Mouse (Mus musculus) testis, postnatal 10 days (tissue): ENCODE results near the gene Tsr2.
A peak's percentile ranks its signal among the peaks of the same experiment; 100 is the strongest.

Source experiments
- DNase-seq: peaks from one replicate; pipeline ENCODE4 v3.0.0; 2021; ENCODE audit warnings: low spot score

The Tsr2 gene

DNA sequence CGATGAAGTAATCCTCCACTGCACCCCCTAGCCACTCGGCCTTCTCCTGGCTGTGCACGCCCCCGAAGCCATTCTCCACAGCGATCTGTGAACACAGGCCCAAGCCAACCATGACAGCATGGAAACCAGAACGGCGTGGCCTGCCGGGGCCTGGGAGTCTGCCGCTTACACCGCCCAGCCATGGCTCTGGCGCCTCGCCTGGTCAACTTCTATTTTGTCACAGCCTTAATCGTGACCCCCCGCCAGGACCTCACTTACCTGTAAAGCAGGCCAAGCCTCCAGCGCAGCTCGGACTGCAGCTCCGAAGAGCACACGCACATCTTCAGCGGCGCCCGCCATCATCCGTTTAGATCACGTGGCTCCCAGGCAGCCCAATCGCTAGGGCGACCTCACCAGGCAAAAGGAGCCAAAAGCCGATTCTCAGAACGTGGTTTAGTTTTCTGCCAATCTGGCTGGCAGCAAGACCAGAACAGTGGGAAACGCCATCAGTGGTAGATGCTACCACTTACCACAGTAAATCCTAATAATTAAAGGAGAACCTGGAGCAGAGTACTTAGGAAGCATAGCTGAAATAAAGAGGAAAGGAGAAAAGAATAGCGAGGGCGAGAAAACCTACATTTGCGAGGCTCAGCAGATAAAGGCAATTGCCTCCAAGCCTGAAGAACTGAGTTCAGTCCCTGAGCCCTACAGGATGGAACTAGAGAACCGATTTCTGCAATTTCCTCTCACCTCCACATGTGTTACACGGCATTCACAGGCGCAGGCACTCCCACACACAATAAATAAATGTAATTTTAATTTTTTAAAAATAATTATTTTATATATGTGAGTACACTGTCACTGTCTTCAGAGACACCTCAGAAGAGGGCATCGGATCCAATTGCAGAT lies at the start of gene Tsr2:
Tsr2 (minus strand) TSS at position 373 of the 888 bp plus-strand sequence.
- peak; percentile 76 for DNase-seq

DNA sequence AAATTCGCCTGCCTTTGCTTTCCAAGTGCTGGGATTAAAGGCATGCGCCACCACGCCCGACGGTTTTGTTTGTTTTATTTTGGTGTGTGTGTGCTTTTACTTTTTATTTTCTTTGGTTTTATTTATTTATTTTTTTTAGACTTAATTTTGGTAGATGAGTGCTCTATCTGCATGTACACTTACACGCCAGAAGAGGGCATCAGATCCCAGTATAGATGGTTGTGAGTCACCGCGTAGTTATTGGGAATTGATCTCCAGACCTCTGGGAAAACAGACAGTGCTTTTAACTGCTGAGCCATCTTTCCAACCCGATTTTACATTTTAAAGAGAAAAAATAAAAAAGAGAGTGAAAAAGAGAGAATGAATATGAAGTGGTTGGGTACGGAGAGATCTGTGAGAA lies 36.4 kb upstream of the Tsr2 start:
- DNase-seq, result no peak

DNA sequence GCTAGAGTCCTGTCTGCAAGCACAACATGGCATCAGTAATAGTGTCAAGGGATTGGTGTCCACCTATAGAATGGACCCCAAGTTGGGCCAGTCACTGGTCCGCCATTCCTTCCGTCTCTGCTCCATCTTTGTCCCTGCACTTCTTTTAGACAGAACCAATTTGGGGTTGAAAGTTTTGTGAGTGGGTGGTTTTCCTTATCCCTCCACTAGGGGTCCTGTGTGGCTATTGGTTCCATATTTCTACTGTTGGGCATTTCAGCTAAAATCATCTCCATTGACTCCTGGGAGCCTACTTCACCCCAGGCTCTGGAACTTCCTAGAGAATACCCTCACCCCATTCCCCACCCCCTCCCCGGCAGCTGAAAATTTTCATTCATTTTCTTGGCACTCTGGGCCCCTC lies 34.1 kb upstream of the Tsr2 start:
- DNase-seq, result no peak

DNA sequence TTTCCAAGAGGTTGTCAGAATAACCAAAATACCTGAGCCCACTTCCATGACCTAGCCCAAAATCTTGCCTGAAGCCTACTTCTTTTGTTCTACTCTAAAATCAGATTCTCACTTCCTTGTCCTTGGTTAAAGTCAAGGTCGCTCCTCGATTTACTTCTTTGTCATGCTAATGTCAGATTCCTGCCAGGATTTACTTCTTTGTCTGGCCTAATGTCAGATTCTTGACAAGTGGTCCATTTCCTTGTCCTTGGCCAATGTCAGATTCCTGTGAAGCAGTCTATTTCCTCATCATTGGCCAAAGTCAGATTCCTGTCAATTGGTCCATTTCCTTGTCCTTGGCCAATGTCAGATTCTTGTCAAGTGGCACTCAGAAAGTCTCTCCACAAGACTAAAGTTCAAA lies 27.6 kb upstream of the Tsr2 start:
- no peak for DNase-seq

DNA sequence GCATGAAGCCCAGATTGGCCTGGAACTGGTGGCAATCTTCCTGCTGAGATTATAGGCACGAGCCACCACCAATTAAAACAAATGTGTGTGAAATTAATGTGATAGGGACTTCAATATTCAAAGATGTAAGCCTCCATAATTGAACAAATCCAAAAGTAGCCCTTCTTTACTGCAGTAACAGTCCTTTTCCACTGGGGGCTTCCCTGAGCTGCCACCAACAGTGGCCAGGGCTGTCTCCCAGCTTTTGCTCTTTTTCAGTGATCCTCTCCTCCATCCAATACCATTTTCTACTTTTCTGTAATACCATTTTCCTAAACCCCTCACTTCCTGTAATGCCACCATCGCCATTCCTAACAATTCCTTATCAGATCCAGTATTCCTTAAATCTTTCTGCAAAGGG lies 21.1 kb upstream of the Tsr2 start:
- DNase-seq, result no peak

DNA sequence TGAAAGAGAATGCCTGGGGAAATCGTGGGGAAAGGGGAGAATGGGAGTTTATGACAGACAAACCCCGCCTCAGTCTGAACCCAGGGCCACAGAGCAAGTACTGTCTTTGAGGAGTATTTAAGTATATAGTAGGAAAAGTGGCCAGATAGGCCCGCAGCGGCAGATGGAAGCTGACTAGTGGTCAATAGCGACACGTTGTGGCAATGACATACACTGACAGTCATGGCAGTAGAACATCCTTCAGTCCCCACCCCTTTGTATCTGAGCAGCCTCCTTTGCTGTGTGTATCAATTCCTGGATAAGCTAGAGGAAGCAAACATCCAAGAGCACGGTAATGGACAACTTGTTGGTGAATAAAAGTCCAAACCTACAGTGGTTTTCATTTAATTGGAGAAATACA lies 20.5 kb upstream of the Tsr2 start:
- peak; percentile 37 for DNase-seq

DNA sequence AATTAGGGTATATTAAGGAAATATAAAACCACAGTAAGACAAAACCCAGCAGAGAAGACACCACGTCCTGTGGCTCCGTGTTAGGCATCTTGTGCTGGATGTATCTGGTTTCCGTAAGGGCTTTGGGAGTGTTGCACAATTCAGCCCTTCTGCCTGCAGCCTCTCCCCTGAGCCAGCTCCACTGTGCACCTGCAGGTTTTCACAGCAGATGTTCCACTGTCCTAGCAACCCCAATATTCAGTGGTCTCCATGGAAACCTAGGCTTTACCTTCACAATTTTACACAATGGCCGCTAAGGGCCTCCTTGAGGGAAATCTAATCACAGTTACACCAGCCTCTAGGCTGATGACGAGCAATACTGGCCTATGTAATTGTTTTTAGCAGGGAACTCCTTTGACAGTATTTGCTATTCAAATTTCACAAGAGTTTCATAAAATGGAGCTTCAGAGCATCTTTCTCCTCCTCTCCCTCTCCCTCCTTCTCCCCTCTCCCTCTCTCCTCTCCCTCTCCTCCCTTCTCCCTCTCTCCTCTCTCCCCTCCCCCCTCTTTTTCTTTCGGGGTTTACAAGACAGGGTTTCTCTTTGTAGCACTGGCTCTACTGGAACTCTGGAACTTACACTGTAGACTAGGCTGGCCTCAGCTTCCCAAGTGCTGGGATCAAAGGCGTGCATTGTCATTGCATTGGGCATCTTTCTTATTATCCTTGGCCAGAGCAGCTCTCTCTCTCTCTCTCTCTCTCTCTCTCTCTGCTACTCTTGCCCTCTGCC lies 11.1 kb upstream of the Tsr2 start:
- no peak for DNase-seq

DNA sequence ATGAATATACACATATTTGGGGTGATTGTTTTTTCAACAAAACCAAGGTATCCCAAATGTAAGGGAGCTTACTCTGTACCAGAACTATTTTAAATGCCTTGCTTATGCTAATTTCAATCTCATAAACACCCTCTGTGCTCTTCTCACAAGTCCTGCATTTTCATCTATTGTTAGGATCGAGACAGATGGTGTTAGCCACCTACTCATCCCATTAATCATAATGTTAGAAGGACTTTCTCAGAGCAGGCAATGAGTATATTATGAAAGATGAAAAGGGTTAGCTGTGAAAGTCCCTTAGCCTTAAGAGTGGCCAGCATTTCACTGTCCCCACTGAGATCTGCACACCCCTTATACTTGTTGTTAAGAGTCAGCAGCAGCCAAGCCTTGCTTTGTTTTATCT lies 8.9 kb downstream of the Tsr2 start:
- no peak for DNase-seq

DNA sequence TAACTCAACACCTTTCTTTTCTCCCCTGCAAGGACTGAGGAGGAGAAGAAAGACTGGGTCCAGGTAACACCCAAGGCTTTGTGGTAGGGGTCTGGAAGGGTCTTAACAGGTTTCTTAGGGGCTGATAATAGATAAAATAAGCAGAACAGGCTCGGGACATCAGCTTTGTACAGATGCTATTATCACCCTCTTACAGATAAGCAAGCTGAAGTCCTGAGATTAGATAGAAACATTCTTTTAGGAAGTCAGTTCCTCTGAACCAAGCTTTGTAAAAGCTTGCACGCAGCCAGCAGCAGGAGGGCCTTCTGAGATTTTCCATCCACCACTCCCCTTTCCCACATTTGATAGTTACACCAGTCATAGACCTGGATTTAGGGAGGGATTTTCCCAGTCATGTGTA lies 10.7 kb downstream of the Tsr2 start:
- no peak for DNase-seq

DNA sequence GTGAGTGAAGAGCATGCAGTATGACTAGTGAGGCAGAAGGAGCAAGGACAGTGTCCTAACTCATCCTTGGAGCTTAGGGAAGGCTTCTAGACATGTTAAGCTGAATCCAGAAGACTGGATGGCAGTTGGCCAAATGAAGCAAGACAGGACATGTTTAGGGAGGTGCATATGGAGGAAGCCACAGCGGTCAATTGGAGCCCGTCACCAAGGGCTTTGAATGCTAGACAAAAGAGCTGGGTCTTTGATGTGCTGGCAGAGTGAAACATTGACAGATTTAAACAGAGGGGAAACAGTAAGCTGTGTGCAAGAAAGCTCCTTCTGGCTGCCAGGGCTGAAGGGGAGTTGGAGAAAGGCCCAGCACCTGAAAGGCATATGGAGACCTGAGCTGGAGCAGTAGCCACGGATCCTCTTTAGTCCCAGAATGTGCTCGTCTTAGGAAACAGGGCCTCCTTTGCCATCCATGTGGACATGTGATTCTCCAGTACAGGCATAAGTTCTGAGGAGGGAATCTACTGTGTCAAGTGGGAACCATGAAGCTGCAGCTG lies 19.3 kb downstream of the Tsr2 start:
- DNase-seq, result no peak

DNA sequence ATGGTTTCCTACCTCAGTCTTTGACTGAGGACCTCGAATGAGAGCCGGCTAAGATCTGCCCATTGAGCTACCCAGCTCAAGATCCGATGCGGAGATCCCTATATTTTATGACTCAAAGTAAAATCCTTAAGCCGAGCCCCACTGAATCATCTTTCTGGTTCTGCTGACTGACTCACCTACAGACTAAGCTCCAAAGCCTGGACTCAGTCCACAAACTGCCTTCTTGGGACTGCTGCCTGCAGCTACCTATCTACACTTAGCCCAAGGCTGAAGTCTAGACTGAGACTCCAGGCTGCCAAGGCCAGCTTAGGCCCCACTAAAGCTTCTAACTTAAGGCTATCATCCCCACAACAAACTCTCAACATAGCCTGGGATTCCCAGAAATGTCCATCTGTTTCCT lies 20.3 kb downstream of the Tsr2 start:
- no peak for DNase-seq

DNA sequence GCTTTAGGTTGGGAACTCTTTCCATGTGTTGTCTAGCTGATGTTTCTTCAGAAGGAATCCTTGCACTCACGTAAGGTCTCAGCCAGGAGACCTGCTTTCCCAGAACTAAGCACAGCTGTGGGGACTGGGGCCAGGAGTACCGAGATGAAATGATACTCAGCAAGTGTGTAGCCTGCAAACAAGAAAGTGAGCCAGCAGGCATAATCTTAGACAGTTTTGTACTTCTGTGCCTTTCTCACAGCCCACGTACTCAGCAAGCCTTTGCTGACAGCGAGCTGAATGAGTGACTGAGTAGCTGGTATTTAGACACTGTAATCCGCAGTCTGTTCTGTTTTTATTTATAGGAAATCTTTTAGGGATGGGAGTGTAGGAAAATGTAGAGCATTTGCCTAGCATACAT lies 28.5 kb downstream of the Tsr2 start:
- no peak for DNase-seq

DNA sequence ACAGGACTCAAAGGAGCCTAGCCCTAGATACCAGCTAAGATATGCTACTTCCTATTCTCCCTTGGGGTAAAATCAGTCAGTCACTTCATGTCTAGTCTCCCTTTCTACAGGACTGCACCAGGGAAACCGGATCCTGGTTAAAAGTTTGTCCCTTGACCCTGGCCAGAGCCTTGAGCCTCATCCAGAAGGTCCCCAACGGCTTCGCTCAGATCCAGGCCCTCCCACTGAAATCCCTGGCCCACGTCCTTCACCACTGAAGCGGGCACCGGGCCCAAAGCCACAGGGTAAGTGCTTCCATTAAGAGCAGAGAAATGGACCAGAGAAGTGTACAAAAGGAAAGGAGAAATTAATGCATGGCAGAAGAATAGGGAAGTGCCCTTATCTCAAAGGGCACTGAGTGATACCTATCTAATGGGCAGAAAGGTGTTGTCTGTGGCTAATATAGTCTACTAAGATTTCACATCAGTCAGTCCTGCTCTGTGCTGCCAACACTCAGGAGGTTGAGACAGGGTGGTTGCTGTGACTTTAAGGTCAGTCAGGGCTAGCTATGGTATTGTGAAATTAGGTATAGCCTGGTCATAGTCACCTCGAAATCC lies 30.2 kb downstream of the Tsr2 start:
- no peak for DNase-seq

DNA sequence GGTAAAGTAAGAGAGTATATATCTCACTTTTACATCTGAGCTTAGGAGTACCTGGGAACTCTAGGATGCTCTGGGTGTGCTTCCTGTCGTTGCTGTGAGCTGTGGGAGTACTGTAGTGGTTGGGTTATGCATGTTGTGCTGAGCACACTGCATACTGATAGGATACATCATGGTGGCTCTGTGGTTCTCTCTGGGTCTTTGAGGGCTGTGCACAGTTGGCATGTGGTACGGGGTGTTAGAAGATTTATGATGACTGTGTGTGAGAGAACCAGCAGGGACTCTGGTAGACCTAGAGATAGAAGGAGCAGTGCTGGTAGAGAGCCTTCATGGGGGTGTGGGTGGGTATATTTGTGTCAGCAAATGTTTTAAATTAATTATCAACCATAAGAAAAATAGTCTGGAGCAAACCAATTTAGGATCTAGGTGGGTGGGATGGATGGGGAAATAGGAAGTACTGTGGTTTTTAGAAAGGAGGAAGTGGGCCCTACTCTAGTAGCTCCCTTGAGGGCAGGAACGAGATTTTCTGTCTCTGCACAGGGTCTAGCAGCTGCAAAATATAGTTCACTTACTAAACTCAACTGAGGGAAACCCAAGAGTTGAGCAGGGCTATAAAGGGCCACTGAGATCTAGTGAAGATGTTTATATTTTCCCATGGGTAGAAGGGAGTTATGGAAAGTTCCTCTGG lies 34.6 kb downstream of the Tsr2 start:
- DNase-seq, result no peak

DNA sequence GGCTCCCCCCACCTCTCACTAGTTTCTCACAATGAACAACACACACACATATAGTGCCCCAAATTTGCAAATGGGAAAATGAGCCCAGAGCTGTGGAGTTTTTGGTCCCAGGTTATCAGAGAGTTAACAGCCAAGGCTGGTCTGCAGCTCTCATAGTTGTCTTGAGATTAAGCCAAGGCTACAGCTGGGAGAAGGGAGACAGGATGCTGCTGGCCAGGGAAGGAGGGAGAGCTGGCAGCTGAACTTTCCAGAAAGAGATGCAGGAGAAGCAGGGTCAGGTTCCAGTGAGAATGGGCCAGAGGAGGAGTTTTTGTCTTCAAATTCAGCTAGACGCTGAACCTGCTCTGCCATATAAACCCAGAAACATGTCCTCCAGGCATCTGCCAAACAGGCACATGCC lies 37.0 kb downstream of the Tsr2 start:
- DNase-seq, result no peak

DNA sequence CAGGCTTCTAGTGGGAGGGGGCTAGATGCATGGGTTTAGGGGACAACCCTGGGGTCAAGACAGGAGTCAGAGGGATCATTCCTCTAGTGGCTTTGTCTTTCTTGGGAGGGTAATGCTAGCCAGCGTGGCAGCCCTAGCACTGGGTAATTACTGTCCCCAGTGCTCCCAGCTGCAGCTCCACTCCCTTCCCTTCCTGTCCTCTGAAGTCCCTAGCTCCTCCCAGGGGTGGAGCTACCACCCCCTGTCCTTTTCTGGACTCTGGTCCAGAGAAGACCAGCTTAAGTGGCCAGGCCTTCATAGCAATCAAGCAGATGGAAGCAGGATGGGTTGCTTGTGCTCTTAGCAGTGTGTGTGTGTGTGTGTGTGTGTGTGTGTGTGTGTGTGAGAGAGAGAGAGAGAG lies 40.8 kb downstream of the Tsr2 start:
- DNase-seq, result peak; percentile 42

DNA sequence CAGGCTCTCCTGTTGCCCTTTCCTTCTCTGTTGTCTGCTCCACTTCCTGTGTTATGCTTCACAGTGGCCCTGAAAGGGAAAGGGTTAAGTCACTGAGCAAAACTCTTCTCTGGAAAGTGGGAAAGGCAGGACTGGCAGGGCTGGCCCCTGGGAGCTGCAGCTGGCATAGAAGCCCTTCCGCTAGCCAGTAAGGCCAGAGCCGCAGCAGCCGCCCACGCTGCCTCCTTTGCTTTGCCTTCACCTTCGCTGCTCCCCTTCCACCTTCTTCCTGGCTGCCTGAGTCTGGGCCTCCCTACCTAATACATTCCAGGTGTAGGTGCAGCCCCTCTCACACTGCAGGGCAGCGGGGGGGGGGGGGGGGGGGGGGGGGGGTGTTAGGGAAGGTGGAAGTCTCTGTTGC lies 41.9 kb downstream of the Tsr2 start:
- DNase-seq, result no peak

DNA sequence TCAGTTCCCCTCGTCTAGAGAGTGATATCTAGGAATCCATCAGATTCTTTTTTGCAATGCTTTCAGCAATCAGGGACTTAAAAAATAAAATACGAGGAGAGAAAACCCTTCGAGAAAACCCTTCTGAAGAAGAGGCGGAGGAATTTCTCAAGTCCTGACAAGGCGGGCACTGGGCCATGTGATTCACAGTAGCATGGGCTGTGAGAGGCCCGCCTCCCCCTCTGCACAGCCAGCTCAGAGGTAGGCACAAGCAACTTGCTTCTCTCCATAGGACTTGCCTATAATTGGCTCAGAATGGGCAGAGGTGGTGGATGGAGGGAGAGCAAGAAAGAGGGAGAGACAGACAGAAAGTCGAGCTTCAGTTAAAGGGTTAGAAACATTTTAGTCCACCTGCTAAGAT lies 46.0 kb downstream of the Tsr2 start:
- DNase-seq, result peak; percentile 41

DNA sequence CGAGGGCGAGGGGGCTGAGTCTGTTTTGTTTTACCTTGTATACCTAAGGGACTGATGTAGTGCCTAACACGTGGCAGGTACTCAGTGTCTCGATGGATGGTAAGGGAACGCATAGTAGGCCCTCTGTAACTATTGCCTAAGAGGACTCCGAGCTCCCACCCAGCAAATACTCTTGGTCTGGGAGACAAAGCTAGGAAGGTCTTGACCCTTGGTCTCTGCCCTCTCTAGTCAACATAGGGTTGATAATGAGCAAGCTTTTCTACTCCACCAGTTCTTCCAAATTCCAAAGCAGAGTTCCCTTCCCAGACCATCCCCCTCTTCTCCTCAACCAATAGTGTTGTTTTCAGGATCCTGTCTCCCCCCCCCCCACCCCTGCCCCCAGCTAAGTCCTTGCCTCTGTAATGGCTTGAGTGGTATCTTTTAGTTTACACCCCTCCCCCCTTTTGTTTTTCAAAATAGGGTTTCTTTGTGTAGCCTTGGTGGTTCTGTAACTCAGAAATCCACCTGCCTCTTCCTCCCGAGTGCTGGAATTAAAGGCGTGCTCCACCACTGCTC lies 46.6 kb downstream of the Tsr2 start:
- DNase-seq, result no peak

DNA sequence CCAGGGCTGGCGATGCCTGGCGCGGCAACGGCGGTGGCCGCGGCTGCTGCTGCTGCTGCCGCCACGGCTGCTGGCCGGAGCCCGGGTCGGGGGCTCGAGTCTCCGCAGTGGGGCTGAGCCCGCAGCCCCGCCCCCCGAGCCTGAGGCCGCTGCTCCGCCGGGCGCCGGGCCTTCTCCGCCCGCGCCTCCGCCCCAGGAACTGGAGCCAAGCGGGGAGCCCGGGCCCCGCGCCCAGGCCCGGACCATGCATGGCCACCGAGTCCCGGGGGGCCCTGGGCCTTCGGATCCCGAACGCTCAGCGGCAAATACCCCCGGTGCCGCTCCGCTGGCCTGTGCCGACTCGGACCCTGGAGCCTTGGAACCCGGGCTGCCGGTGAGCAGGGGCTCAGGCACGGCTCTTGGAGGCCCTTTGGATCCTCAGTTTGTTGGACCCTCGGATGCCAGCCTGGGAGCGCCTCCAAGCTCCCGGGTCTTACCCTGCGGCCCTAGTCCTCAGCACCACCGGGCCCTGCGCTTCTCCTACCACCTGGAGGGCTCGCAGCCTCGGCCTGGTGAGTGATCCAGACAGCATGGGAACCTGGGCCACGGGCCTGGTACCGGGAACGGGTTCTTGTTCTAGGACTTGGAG lies 48.8 kb downstream of the Tsr2 start:
- DNase-seq, result peak; percentile 52

DNA sequence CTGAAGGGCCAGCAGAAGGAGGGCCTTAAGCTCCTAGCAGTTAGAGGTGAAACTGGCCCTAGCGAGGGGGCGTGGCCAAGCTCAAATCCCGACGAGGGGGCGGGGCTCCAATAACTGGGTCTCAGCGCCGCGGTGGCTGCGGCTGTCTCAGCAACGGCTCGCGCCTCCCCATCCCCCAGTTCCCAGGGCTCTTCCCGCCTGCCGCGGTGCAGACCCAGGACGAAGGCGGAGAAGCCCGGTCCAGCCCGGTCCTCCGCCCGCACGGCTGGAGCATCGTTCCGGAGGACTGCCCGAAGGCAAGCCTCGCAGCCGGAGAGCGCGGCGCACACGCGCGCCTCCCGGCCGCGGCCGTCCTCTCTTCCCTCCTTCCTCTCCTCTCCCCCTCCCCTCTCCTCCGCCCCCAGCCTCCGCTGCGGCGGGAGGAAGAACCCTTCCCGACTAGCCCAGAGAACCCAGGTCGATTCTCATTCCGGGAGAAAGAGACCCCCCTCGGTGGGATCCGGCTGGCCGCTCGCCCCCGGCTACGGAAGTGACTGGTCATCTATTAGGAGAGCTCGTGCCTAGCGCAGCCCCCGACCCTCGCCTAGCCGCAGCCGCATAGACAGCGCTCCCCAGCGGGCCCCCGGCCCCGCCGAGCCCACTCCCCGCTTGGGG lies 49.4 kb downstream of the Tsr2 start:
- DNase-seq, result peak; percentile 91
